Mouse (Mus musculus): ENCODE measurements around the gene Acaca.

- TF ChIP-seq POLR2A (IDR thresholded peaks at IDR 0.05; ENCODE audit: insufficient read length, low read depth): no peak
- no peak for TF ChIP-seq USF1 (IDR thresholded peaks at IDR 0.05; ENCODE audit: low read depth)
- no peak for TF ChIP-seq CEBPB (IDR thresholded peaks at IDR 0.05; ENCODE audit: insufficient read depth, poor library complexity, severe bottlenecking)
- TF ChIP-seq MYOG (IDR thresholded peaks at IDR 0.05; ENCODE audit: control insufficient read depth in 1 of 3, insufficient read depth in 1 of 3, insufficient read length in 2 of 3, low read depth in 2 of 3): no peak
- no peak for TF ChIP-seq TCF12 (IDR thresholded peaks at IDR 0.05; ENCODE audit: insufficient read depth, poor library complexity, severe bottlenecking)
- no peak for TF ChIP-seq SRF (IDR thresholded peaks at IDR 0.05; ENCODE audit: control insufficient read depth, insufficient read length, low read depth)
- no peak for TF ChIP-seq MAX (IDR thresholded peaks at IDR 0.05; ENCODE audit: low read depth)
- TF ChIP-seq POLR2AphosphoS2 (IDR thresholded peaks at IDR 0.05; ENCODE audit: insufficient read length, low read depth): no peak
- TF ChIP-seq MYOD1 (IDR thresholded peaks at IDR 0.05; ENCODE audit: control insufficient read depth in 1 of 3, insufficient read length in 2 of 3, low read depth in 2 of 3): no peak
These were observed 13.3 kb upstream of the Acaca start for GRCm38 (mm10) chr11:84116221-84116620.
